Mouse (Mus musculus) gastrocnemius, adult 18-20 months (tissue): ENCODE data around the gene Phf20. TPM values are rescaled to one million over a fixed set of nuclear protein-coding genes. Genes with fewer than 3 reads are reported as not detected.

Experiments
- microRNA-seq: library from miRNA; unstranded; fragments of <30 nt; microRNA quantifications from one replicate; pipeline ENCODE4 v1.2.0, GENCODE M21; 2021
- total RNA-seq, 2 experiments: library from RNA; stranded (reverse); gene quantifications; 2 replicates each; pipeline ENCODE4 v1.2.3; 2021

Phf20 gene
- total RNA-seq, 2 experiments from 2014 or later = 30.0 to 32.8 TPM

Small RNA genes within 50 kb of the gene (microRNA-seq; reads per million reads assigned to microRNA genes)
- not detected for gene Gm22759

Other genes with a start within 250 kb of the Phf20 start
- gene Cep250, start 240.0 kb upstream of the Phf20 start, total RNA-seq = 1 to 10 TPM; 2.7 TPM
- under 1 TPM; 0.12 to 0.41 TPM for gene 6430550D23Rik, start 188.5 kb upstream of the Phf20 start, total RNA-seq
- 10 to 100 TPM; 52.9 to 53.0 TPM for gene Ergic3, start 188.4 kb upstream of the Phf20 start, total RNA-seq
- not detected for gene Fer1l4, start 143.5 kb upstream of the Phf20 start, total RNA-seq
- gene Spag4, start 131.3 kb upstream of the Phf20 start, total RNA-seq = under 1 TPM; 0.36 to 0.91 TPM
- 1 to 10 TPM; 7.4 to 9.5 TPM for gene Cpne1, start 84.5 kb upstream of the Phf20 start, total RNA-seq
- gene Rbm12, start 84.5 kb upstream of the Phf20 start, total RNA-seq = 1 to 10 TPM; 5.5 to 7.0 TPM
- 1 to 10 TPM; 3.0 to 5.8 TPM for gene Gm28036, start 69.4 kb upstream of the Phf20 start, total RNA-seq
- 100 to 1,000 TPM; 246 to 250 TPM for gene Romo1, start 52.4 kb upstream of the Phf20 start, total RNA-seq
- gene Nfs1, start 52.3 kb upstream of the Phf20 start, total RNA-seq = 10 to 100 TPM; 75.7 to 77.7 TPM
- 100 to 1,000 TPM in 1 of 2 experiments, 10 to 100 TPM in 1; 89.8 to 104 TPM for gene Rbm39, start 16.2 kb upstream of the Phf20 start, total RNA-seq
- 1 to 10 TPM in 1 of 2 experiments, under 1 TPM in 1; 0.89 to 1.0 TPM for gene Cnbd2, start 115.8 kb downstream of the Phf20 start, total RNA-seq
- 10 to 100 TPM; 64.7 to 64.8 TPM for gene Scand1, start 116.2 kb downstream of the Phf20 start, total RNA-seq
- gene Epb41l1, start 224.4 kb downstream of the Phf20 start, total RNA-seq = 1 to 10 TPM; 4.6 to 4.8 TPM